Mouse (Mus musculus) left cerebral cortex, postnatal 14 days (tissue): ENCODE results near the gene Kcnb1. TPM values are rescaled to one million over a fixed set of nuclear protein-coding genes. Genes with fewer than 3 reads are reported as not detected.
A peak's percentile ranks its signal among the peaks of the same experiment; 100 is the strongest.

Experiments
- DNase-seq, 2 experiments: peaks; one replicate each; pipeline ENCODE4 v3.0.0; 2021 to 2022; ENCODE audit warnings: low spot score in 2 of 2, mixed read lengths in 1 of 2
- intact Hi-C: fragments of 180-260 bp; cut with DNase I; formaldehyde crosslinking; loops from one replicate; pipeline ENCODE4 v1.15.1; 2025
- total RNA-seq, 2 experiments: library from RNA; stranded (reverse); gene quantifications; 2 replicates each; pipeline ENCODE4 v1.2.3; 2021

The Kcnb1 gene
- total RNA-seq, 2 experiments from 2014 or later, result 149 to 157 TPM

GRCm38 (mm10) chr2:167103546-167103945, 86.4 kb downstream of the Kcnb1 start:
- intact Hi-C loops, result no loop called here
- no peak for DNase-seq

- DNase-seq, result no peak
These were observed 88.1 kb downstream of the Kcnb1 start for GRCm38 (mm10) chr2:167101743-167102441.

GRCm38 (mm10) chr2:167094688-167095087, 95.3 kb downstream of the Kcnb1 start:
- intact Hi-C loops, result no loop called here
- DNase-seq, result no peak

More at GRCm38 (mm10) chr2:167101743-167102441, 88.1 kb downstream of the Kcnb1 start:
- intact Hi-C loops, result no loop called here

- intact Hi-C loops, result no loop called here
- DNase-seq, result no peak
These were observed 96.6 kb downstream of the Kcnb1 start for GRCm38 (mm10) chr2:167093171-167093900.

GRCm38 (mm10) chr2:167090271-167090670, 99.7 kb downstream of the Kcnb1 start:
- intact Hi-C loops, result no loop called here
- no peak for DNase-seq

- no peak for DNase-seq
- intact Hi-C loops, result no loop called here
These were observed 103.1 kb downstream of the Kcnb1 start for GRCm38 (mm10) chr2:167086836-167087235.

- intact Hi-C loops, result no loop called here
- DNase-seq, result no peak
These were observed 103.9 kb downstream of the Kcnb1 start for GRCm38 (mm10) chr2:167086092-167086491.

- DNase-seq, result peak in 1 of 2 experiments; percentile 76
- intact Hi-C loops, result no loop called here
These were observed 108.3 kb downstream of the Kcnb1 start for GRCm38 (mm10) chr2:167081639-167082038.

GRCm38 (mm10) chr2:167081135-167081534, 108.8 kb downstream of the Kcnb1 start:
- intact Hi-C loops, result no loop called here

GRCm38 (mm10) chr2:167080387-167080786, 109.6 kb downstream of the Kcnb1 start:
- intact Hi-C loops, result no loop called here
- no peak for DNase-seq

More at GRCm38 (mm10) chr2:167081135-167081534, 108.8 kb downstream of the Kcnb1 start:
- no peak for DNase-seq

- intact Hi-C loops, result loop anchor here (10.0 kb wide), 1 partner anchor 415 kb away; the partner anchor contains the start of genes Rnf114 and Spata2
- peak; percentile 78 to 88 for DNase-seq
These were observed 110.3 kb downstream of the Kcnb1 start for GRCm38 (mm10) chr2:167079535-167080257.

GRCm38 (mm10) chr2:167078931-167079495, 110.9 kb downstream of the Kcnb1 start:
- DNase-seq, result peak in 1 of 2 experiments; percentile 77
- intact Hi-C loops, result loop anchor here (10.0 kb wide), 1 partner anchor 416 kb away; the partner anchor contains the start of genes Rnf114 and Spata2

GRCm38 (mm10) chr2:167078486-167078885, 111.5 kb downstream of the Kcnb1 start:
- intact Hi-C loops, result loop anchor here (10.0 kb wide), 1 partner anchor 416 kb away; the partner anchor contains the start of genes Rnf114 and Spata2
- DNase-seq, result no peak

GRCm38 (mm10) chr2:167077199-167077962, 112.6 kb downstream of the Kcnb1 start:
- no peak for DNase-seq
- intact Hi-C loops, result loop anchor here (10.0 kb wide), 1 partner anchor 417 kb away; the partner anchor contains the start of genes Rnf114 and Spata2

- intact Hi-C loops, result loop anchor here (10.0 kb wide), 1 partner anchor 418 kb away; the partner anchor contains the start of genes Rnf114 and Spata2
These were observed 113.2 kb downstream of the Kcnb1 start for GRCm38 (mm10) chr2:167076759-167077158.

GRCm38 (mm10) chr2:167076352-167076751, 113.6 kb downstream of the Kcnb1 start:
- DNase-seq, result no peak
- intact Hi-C loops, result loop anchor here (10.0 kb wide), 1 partner anchor 418 kb away; the partner anchor contains the start of genes Rnf114 and Spata2

More at GRCm38 (mm10) chr2:167076759-167077158, 113.2 kb downstream of the Kcnb1 start:
- no peak for DNase-seq

- intact Hi-C loops, result loop anchor here (5.0 to 10.0 kb wide), 2 partner anchors 203 to 420 kb away; partner anchors contain the start of genes Rnf114 and Spata2
- DNase-seq, result no peak
These were observed 115.4 kb downstream of the Kcnb1 start for GRCm38 (mm10) chr2:167074587-167074986.
